Mouse (Mus musculus) heart, postnatal 0 days (tissue): ENCODE results near the gene Serpinb6c.

Experiments used
- CTCF ChIP-seq: IDR thresholded peaks from 2 replicates; pipeline ENCODE4 v1.5.1; 2016; ENCODE audit warnings: antibody characterized with exemption, control low read depth, low read depth
- EP300 ChIP-seq: IDR thresholded peaks from 2 replicates; pipeline ENCODE4 v1.6.1; 2016; ENCODE audit warnings: antibody characterized with exemption, low read depth

DNA sequence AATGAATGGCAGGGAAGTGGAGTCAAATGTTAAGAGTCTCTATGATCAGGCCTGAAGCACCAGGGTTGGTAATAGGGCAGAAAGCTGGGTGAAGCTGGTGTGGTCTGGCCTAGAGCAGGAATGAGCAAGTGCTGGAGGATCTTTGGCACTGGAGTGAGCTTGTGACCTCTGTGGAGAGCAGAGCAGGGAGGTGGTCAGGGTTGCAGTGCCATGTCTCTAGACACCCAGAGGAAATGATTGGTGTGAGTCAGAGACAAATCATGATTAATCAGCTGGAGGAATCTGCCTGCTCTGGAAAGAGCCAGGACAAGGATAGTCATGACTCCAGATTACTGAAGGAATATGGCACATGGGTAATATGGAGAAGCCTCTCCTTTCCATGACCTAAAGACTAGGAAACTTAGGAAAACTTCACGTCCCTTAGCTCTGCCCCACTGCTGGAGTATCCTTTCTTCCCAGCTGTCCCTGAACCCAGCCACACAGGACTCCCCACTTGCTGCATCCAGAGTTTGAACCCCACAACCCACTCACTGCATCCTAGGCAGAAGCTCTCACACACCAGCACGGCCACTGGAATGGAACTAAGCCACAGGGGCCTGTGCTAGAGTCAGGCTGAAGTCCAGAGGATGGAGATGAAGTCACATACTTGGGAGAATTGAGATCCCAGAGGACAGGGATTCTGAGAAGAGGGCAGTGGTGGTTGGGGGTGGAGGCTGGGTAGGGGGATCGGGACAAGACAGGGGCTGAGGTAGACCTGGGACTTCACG, 46.0 kb upstream of the Serpinb6c start:
- TF ChIP-seq EP300 (no peak), CTCF (no peak)
